Mouse (Mus musculus): ENCODE results near the gene Sctr. TPM values are rescaled to one million over a fixed set of nuclear protein-coding genes. Genes with fewer than 3 reads are reported as not detected.

Sctr gene
- total RNA-seq (2023), result not detected

DNA sequence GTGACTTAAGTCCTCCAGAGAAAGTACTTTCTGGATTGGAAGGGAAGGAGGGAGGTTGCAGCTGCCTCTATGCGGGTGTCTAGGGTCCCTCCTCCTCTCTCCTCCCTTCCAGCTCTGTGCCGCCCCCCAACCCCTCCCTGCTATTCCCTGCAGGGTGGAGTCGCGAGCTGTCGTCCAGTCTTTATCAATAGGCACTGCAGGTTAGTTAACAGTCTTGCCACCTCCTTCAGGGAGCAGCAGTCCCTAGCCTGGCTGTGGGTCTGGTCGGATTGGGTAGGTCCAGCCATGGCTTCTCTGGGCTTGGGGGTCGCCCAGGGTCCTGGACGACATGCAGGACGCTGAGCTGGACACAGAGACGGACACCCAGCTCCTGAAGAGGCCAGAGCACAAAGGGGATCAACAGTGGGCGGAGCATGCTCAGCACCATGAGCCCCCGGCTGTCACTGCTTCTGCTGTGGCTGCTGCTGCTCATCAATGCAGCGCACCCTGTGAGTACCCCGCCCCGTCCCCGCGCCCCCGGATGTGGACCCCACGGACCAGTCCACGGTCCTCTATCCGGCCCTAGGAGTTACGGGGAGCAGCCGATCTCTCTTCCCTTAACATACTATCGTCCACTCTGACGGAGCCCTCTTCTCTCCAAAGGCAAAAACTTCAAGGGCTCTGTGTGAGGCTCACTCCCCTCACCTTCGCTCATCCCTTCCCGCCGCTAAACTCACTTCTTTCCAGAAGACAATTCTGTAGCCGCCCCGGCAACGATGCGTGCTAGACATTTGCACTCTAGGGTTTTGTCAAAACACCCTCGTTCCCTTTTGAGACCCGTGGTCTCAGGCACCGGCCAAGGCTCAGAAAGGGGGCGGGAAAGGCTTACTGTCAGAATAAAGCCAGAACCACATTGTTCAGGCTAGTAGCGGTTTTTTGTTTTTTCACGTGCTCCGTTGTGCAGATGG lies at the start of gene Sctr:
Gene Sctr (plus strand): TSS at position 51 of the 947 bp plus-strand sequence.

DNA sequence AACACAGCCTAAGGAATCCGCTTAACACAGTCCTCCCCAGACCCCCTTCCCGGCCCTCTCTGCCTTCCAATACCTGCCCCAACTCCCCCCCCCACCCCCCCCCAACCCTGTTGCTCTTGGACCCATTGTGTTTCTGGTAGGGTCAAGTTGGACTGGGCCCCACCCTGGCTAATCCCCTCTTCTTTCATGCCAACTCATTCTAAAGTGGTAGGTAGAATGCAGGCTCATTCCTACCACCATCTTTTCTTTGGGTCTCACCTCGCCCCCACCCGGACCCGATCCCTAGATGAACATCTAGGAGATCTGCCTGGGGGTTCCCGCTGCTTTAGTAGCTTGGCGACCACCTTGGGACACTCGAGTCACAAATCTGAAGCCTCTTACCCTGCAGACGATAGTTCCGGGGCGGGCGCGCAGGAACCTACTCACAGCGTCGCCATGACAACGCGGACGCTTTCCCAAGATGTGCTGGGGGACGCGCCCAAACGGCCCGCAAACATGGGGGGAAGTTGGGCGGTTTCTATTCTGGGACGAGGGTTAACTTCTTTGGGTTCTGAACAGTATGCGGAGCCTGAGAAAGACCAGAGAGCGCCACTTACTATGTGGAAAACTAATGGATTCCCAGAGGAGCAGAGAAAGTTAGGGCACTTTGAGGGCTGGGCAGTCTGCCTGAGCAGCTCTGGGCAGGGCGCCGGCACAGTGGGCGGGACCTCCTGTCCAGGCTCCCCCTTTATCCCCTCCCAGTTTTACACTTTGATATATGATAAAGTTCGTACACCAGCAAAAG lies 9.7 kb upstream of the Sctr start, which contains the start of gene Cfap221:
Gene Cfap221 (minus strand): TSS at position 437 of the 784 bp plus-strand sequence.

DNA sequence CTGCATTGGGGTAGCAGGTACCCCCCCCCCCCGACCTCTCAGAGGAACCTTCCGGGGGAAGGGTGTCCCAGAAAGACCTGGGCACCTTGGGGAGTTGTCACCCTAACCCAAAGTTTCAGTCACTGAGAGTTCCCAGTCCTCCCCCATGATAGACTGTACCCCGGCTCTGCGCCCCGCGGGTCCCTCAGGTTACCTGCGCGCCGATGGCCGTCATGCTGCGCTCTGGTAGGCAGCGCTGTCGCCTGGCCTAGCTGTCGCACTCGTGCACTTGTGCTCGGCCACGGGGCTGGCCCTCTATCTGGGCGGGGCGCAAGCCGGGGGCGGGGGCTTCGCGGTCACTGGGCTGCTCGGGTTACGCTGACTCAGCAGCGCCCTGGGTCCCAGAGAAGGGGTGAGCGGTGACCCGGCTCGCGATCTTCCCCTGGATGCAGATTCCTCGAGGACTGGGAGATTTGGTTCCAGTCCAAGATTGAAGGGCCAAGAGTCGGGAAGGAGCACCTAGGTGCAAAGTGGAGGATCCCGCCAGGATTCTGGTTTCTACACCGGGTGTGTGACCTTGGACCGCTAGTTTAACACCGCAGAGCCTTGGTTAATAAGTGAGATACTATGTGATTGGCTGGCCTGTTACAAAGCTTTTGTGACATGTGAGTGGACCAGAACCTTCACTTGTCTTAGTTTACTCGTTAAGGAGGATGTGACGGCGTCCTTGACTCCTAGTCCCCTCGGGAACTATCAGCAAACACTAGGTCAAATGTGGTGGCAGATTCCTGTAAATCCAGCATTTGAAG lies 67.0 kb downstream of the Sctr start, which contains the start of gene Tmem37:
Gene Tmem37 (minus strand): TSS at position 556 of the 788 bp plus-strand sequence.

Other genes with a start within 250 kb of the Sctr start
- gene Ptpn4, start 169.3 kb upstream of the Sctr start, total RNA-seq (2023), result 28.8 TPM
- 2.5 TPM for gene Tmem177, start 93.7 kb upstream of the Sctr start, total RNA-seq (2023)
- not detected for gene Cfap221, start 9.7 kb upstream of the Sctr start, total RNA-seq (2023)
- not detected for gene Tmem37, start 67.2 kb downstream of the Sctr start, total RNA-seq (2023)
- gene Dbi, start 114.2 kb downstream of the Sctr start, total RNA-seq (2023), result 27.2 TPM
- 14.5 TPM for gene 3110009E18Rik, start 114.3 kb downstream of the Sctr start, total RNA-seq (2023)

All from CD4-positive naive resting alpha-beta T cell, adult 76 days (primary cell).